Mouse (Mus musculus): ENCODE measurements around the gene Sft2d1.

DNA sequence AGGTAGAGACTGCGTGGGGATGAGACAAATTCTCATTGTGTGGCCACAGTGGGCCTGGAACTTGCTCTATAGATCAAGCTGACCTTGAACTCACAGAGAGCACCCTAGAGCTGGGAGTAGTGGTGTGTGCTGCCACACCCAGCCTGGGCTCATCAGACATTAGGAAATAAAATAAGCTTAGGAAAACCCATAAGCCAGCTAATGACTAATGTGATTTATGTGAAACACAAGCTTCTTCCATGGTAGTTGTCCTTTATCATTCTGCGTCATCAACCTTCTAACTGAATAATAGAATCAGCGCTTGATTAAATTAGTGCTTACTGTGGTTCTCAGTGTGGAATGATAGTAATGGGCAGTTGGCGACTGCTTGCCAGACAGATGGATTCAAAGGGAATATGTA lies 23.9 kb upstream of the Sft2d1 start:
- no peak for TF ChIP-seq CTCF (IDR thresholded peaks at IDR 0.05; ENCODE audit: low read depth)
- no peak for TF ChIP-seq EP300 (IDR thresholded peaks at IDR 0.05; ENCODE audit: low read depth)
